Mouse (Mus musculus) spleen, adult 10 weeks (tissue): ENCODE data around the gene Bhlhb9. TPM values are rescaled to one million over a fixed set of nuclear protein-coding genes. Genes with fewer than 3 reads are reported as not detected.

Source experiments
- polyA plus RNA-seq: library from polyadenylated mRNA; stranded (reverse); fragments of 350-450 nt; fragmentation: Illumina TruSeq; extraction: RNeasy Lipid Tissue Mini Kit (QIAGEN cat#74804); gene quantifications from one replicate; pipeline ENCODE4 v1.2.3, GENCODE M21; 2015; ENCODE audit warnings: low replicate concordance; ENCODE audit not compliant: insufficient read depth

Gene Bhlhb9
- polyA plus RNA-seq, result 17.4 TPM

DNA sequence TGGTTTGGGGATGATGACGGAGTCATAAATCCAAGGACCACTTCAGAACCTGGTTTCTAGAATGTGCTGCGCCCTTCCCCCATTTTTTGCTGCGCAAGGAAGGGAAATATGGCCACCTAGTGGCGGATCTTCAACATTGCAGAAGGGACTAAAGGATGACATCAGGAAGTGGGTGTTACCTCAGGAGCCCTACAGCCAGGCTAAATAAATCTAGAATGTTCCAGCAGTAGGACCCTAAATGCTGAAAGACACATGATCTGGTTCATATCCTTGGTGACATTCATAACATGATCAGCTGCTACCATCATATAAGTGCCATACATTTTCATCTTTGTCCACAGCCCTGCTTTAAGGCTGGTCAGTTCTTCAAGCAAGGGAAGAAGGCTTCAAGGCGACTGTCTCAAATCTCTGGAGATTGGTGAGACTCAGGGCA lies at the start of gene Bhlhb9:
Gene Bhlhb9, plus strand, starts transcription at position 383 of the 433 bp plus-strand sequence.

DNA sequence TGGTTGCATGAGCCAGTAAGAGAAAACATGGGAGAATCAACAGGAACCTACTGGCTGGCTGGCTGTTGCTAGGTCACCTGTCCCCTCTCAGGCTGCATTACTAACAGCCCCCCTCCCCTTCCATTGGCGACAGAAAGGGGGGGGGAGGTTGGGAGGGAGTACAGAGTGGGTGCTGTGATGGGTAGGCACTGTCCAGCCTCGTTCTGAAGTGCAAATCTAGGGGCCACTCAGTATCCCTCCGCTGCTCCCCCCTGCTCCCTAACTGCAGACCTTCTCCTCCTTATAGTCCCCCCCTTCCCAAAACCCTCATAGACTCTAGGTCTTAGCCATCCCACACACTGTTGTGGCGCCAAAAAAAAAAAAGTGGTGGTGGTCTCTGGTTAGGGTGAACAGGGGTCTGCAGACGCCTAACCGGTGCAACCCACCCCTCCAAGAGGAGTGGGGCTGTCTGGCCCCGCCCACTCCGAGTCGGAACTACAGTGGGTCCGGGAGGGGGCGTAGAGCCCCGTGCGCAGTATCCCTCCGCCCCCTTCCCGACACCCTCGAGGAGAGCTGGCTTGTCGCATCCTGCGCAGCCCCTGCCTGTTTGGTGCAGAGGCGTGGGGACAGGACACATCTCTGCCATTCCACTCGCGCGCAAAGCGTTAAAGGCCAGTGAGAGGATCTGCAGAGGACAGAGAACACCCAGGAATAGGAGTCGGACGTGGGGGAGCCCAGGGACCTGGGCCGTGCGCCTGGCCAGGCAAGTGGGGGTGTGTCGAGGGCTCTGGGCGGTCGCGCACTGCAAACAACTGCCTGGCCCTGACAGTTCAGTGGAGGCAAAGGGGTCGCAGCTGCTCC lies 41.3 kb downstream of the Bhlhb9 start, which contains the start of gene Gprasp2:
Gene Gprasp2, plus strand, starts transcription at position 514 of the 840 bp plus-strand sequence.

Other genes with a start within 250 kb of the Bhlhb9 start
- gene Nxf7, start 198.8 kb upstream of the Bhlhb9 start, polyA plus RNA-seq, result 0.32 TPM
- gene Prame, start 169.9 kb upstream of the Bhlhb9 start, polyA plus RNA-seq, result not detected
- gene Tcp11x2, start 103.8 kb upstream of the Bhlhb9 start, polyA plus RNA-seq, result not detected
- not detected for gene Tmsb15a, start 72.3 kb upstream of the Bhlhb9 start, polyA plus RNA-seq
- 19.6 TPM for gene Armcx5, start 54.9 kb upstream of the Bhlhb9 start, polyA plus RNA-seq
- 59.5 TPM for gene Gprasp1, start 54.9 kb upstream of the Bhlhb9 start, polyA plus RNA-seq
- 7.5 TPM for gene Gprasp2, start 41.4 kb downstream of the Bhlhb9 start, polyA plus RNA-seq
- 4.7 TPM for gene Arxes2, start 196.2 kb downstream of the Bhlhb9 start, polyA plus RNA-seq
- 0.88 TPM for gene Arxes1, start 235.8 kb downstream of the Bhlhb9 start, polyA plus RNA-seq